Mouse (Mus musculus): ENCODE data around the gene 1700001C02Rik.

Gene 1700001C02Rik

DNA sequence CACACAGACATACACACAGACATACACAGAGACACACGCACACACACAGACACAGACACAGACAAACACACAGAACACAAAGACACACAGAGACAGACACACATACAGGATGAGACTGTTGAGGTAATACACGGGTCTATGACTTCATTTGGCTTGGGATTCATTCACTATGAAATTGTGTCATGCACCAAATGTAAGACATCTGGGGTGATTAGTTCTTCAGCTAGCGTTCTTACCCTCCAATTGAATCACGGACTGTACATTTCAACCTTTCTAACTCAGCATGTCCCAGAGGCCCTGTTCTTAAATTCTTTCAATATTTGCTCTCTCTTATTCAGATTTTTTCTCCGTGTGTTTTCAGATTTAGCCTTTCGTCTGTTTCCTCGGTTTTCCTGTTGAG lies 28.8 kb downstream of the 1700001C02Rik start:
- CTCF ChIA-PET: no interaction called here

DNA sequence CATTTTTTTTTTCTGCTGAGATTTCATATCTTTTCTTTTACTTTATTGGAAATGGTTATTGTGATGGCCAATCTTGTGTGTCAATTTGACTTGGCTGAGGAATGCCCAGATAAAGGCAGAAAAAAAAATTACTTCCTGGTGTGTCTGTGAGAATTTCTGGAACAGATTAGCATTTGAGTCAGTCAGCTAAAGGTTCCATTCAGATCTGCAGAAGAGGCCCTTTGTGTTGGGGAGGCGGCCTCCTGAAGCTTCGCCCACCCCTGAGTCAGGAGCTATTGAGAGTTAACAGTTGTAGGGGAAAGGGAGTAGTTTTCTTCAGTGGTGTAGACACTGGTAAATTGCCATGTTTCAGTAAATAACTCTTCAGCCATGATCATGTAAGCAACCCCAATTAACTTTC lies 29.4 kb downstream of the 1700001C02Rik start:
- CTCF ChIA-PET: interaction anchor here (0.7 kb wide), 1 partner anchor 25 kb away, joined by 3 read pairs; no protein-coding TSS in a partner anchor

DNA sequence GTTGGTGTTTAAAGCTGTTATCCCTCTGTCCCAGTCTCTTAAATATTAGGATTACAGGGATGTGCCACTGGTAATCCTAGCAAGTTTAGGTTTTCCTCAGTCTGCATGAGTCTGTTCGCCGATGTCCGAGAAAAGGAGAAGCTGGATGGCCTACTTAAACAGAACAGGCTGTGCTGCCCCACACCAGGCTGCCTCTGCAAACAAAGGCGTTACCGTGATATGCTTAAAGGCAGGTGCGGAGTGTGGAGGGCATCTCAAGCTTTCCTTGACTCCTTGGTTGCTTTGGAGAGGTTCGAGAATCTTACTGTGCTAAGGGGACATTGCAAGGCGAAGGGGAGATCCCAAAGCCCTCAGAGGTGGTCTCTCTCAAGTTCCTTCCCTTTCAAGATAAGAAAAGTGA lies 31.0 kb downstream of the 1700001C02Rik start:
- CTCF ChIA-PET: no interaction called here

GRCm38 (mm10) chr5:30497299-30497698 lies 31.5 kb downstream of the 1700001C02Rik start:
- CTCF ChIA-PET: no interaction called here

GRCm38 (mm10) chr5:30513111-30513510 lies 47.3 kb downstream of the 1700001C02Rik start:
- CTCF ChIA-PET: no interaction called here

GRCm38 (mm10) chr5:30516376-30516775 lies 50.5 kb downstream of the 1700001C02Rik start:
- CTCF ChIA-PET: interaction anchor here (0.9 kb wide), 1 partner anchor 166 kb away, joined by 3 read pairs; no protein-coding TSS in a partner anchor

- CTCF ChIA-PET: no interaction called here
Measured at GRCm38 (mm10) chr5:30518108-30518507, 52.3 kb downstream of the 1700001C02Rik start.

DNA sequence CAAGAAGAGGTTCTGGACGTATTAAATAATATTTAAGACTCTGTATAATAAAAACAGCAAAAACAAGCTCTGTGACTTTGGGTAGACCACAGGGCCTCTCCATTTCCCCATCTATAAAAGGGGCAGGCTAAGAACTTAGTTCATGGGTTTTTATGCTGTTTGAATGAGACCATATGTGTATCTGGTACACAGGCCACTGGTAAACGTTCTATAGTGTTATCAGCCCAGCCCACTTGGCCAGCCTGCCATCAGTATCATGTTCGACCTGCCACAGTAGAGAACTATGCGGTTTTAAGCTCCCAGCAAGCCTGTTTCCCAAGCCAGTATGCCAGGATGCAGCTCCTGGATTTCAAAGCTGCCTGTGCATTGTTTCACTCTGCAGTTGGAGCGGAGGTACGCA lies 52.7 kb downstream of the 1700001C02Rik start:
- CTCF ChIA-PET: no interaction called here

DNA sequence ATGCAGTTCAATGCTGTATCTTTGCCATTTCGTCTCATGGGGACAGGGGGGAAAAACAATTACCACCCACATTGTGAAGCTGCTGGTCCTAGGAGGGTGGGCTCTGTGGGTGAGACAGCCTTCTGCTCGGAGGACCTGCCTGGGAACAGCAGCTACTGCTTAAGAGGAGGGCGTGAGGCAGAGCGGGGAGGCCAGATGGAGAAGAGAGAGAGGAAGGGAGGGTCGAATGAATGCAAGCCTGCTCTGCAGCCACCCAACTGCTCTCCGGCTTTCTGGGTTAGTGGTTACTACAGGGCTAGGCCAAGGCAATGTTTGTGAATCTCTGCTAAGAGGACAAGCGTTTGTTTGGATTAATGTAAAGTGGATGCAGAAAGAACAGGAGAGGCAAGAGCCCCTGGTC lies 53.6 kb downstream of the 1700001C02Rik start:
- CTCF ChIA-PET: no interaction called here

GRCm38 (mm10) chr5:30520214-30520732 lies 54.4 kb downstream of the 1700001C02Rik start:
- CTCF ChIA-PET: no interaction called here

DNA sequence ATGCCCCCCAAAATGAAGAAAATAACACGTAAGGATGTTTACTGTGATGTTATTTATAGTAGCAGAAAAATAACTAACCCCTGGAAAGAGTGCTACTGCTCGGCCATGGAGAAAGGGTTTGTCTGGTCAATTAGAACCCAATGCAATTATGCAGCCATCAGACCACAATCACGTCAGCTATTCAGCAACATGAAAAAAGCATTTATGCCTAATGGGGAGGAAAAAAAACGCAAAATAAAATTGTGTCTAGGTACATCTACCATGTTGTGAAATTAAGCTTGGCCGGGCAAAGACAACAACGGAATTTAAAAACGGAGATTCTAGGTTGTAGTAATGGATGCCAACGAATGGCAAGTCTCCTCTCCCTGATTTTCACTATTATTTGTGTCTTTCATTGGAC lies 56.6 kb downstream of the 1700001C02Rik start:
- CTCF ChIA-PET: no interaction called here

- CTCF ChIA-PET: no interaction called here
Measured at GRCm38 (mm10) chr5:30523131-30523530, 57.3 kb downstream of the 1700001C02Rik start.

- CTCF ChIA-PET: no interaction called here
Measured at GRCm38 (mm10) chr5:30524213-30524612, 58.4 kb downstream of the 1700001C02Rik start.

GRCm38 (mm10) chr5:30525920-30526836 lies 60.3 kb downstream of the 1700001C02Rik start:
- CTCF ChIA-PET: no interaction called here

DNA sequence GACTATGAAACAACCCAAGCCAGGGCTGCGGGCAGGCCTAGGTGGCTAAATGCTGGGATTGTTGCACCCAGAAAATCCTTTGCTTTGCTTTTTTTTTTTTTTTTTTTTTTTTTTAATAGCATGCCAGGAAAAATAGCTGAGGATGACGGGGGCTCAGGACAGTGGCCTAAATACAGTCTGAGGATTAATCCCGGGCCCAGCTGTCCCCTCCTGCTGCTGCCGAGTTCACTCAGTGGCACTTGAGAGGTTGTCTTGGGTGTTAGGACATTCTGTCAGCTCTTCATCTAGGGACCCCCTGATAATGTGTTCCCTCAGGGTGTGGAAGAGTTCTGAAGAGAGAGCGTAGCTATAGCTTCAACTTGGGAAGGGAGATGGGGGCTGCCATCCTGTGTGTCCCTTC lies 61.3 kb downstream of the 1700001C02Rik start:
- CTCF ChIA-PET: no interaction called here

DNA sequence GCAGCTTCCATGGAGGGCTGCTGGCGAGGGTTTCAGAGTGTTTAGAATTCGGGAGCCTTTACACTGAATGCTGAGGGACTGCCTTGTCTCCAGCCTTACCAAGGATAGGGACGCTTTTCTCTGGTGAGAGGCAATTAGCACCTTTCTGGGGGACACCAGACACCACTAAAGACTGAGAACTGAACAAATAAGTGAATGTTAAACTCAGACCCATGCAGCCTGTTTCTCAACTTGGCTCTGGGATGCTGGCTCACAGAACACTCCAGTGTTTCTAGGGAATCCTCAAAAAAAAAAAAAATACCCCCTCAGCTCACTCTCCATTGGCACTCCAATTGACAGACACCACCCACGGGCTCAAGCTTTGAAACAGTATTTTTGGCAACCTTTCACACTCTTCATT lies 63.1 kb downstream of the 1700001C02Rik start:
- CTCF ChIA-PET: no interaction called here
